Mouse (Mus musculus) stomach, embryonic 14.5 days (tissue): ENCODE measurements at regions not wholly inside any gene's neighbourhood (a gene's known extent, or its start where the extent isn't known, plus 50 kb on each side); places are given as distances from the start of the nearest gene placed in this dataset.

Source experiments
- ATAC-seq: fragments of 200-750 bp; cut with Nextera tagmentation; 2 replicates; pipeline ENCODE4 v1.8.0; 2017; ENCODE audit warnings: low read depth, moderate TSS enrichment; ENCODE audit not compliant: insufficient number of reproducible peaks, insufficient read depth, low FRiP score
- H3K27ac ChIP-seq: fragments of 300-500 bp; sonication (generic); 2 replicates; pipeline ENCODE4 v1.5.1; 2014; ENCODE audit warnings: mild to moderate bottlenecking, low read length, moderate library complexity, mixed read lengths
- H3K27me3 ChIP-seq: fragments of 300-500 bp; sonication (generic); 2 replicates; pipeline ENCODE4 v1.6.1; 2014; ENCODE audit warnings: low read length, control low read depth, mixed read lengths; ENCODE audit not compliant: control insufficient read depth, insufficient read depth
- H3K36me3 ChIP-seq: fragments of 300-500 bp; sonication (generic); 2 replicates; pipeline ENCODE4 v1.6.1; 2014; ENCODE audit warnings: mild to moderate bottlenecking, control low read depth, low read length, moderate library complexity, mixed read lengths; ENCODE audit not compliant: control insufficient read depth, insufficient read depth
- H3K4me1 ChIP-seq: fragments of 300-500 bp; sonication (generic); 2 replicates; pipeline ENCODE4 v1.6.1; 2014; ENCODE audit warnings: low read length, control low read depth, mixed read lengths; ENCODE audit not compliant: control insufficient read depth, insufficient read depth
- H3K4me2 ChIP-seq: fragments of 300-500 bp; sonication (generic); replicated peaks from 2 replicates; pipeline ENCODE4 v1.6.1; 2014; ENCODE audit warnings: low read depth, low read length, control low read depth
- H3K4me3 ChIP-seq: fragments of 300-500 bp; sonication (generic); 2 replicates; pipeline ENCODE4 v1.5.1; 2014; ENCODE audit warnings: low read depth, low read length, control low read depth
- H3K9ac ChIP-seq: fragments of 300-500 bp; sonication (generic); replicated peaks from 2 replicates; pipeline ENCODE4 v1.6.1; 2014; ENCODE audit warnings: low read depth, mild to moderate bottlenecking, control low read depth, low read length, moderate library complexity, mixed read lengths
- H3K9me3 ChIP-seq: fragments of 300-500 bp; sonication (generic); 2 replicates; pipeline ENCODE4 v1.6.1; 2016; ENCODE audit warnings: low read depth, low read length, control low read depth; ENCODE audit not compliant: control insufficient read depth
- WGBS: fragments of 180-500 bp; shearing (Covaris S2); extraction: QIAGEN DNeasy Blood & Tissue Kit; methylation state at CpG from one replicate; pipeline ENCODE4 v1.1.7; 2014; 5-methylcytosine and 5-hydroxymethylcytosine counted together

GRCm38 (mm10) chr5:126438696-126439095, 802.9 kb upstream of the Tmem132c start:
- H3K27me3 ChIP-seq = no peaks in the 10 kb centered on the region
- H3K36me3 ChIP-seq = no peaks in the 10 kb centered on the region
- no peak overlapping the region for H3K4me2 ChIP-seq
- WGBS = 85% methylated on average over 1 of the region's 1 CpGs
- ATAC-seq = no peak
- no peak overlapping the region for H3K27ac ChIP-seq
- no peak overlapping the region for H3K9ac ChIP-seq
- H3K9me3 ChIP-seq = no peaks in the 10 kb centered on the region
- no peaks in the 10 kb centered on the region for H3K4me1 ChIP-seq
- H3K4me3 ChIP-seq = no peak overlapping the region

GRCm38 (mm10) chr5:126440516-126440915, 801.1 kb upstream of the Tmem132c start:
- Histone ChIP-seq H3K9ac (no peak overlapping the region), H3K27me3 (no peaks in the 10 kb centered on the region), H3K9me3 (no peaks in the 10 kb centered on the region), H3K36me3 (no peaks in the 10 kb centered on the region), H3K4me1 (no peaks in the 10 kb centered on the region), H3K4me3 (no peak overlapping the region), H3K27ac (no peak overlapping the region), H3K4me2 (no peak overlapping the region)
- 91% methylated on average over 1 of the region's 1 CpGs for WGBS
- no peak for ATAC-seq

- no peak for ATAC-seq
Measured at GRCm38 (mm10) chr5:126475761-126476160, 765.8 kb upstream of the Tmem132c start.

GRCm38 (mm10) chr5:126522076-126522475, 719.5 kb upstream of the Tmem132c start:
- Histone ChIP-seq H3K27me3 (no peaks in the 10 kb centered on the region), H3K9me3 (no peaks in the 10 kb centered on the region), H3K4me2 (no peak overlapping the region), H3K36me3 (no peaks in the 10 kb centered on the region), H3K27ac (no peak overlapping the region), H3K4me3 (no peak overlapping the region), H3K9ac (no peak overlapping the region), H3K4me1 (no peaks in the 10 kb centered on the region)
- ATAC-seq = no peak
- WGBS = 78% methylated on average over 4 of the region's 4 CpGs

More at GRCm38 (mm10) chr5:126475761-126476160, 765.8 kb upstream of the Tmem132c start:
- Histone ChIP-seq H3K9me3 (no peaks in the 10 kb centered on the region), H3K27me3 (no peaks in the 10 kb centered on the region), H3K9ac (no peak overlapping the region), H3K4me3 (no peak overlapping the region), H3K36me3 (no peaks in the 10 kb centered on the region), H3K4me2 (no peak overlapping the region), H3K27ac (no peak overlapping the region), H3K4me1 (no peaks in the 10 kb centered on the region)
- WGBS = 76% methylated on average over 3 of the region's 3 CpGs

- H3K4me1 ChIP-seq = no peaks in the 10 kb centered on the region
- no peak for ATAC-seq
- H3K27ac ChIP-seq = no peak overlapping the region
- no peaks in the 10 kb centered on the region for H3K36me3 ChIP-seq
- H3K9ac ChIP-seq = no peak overlapping the region
- no peaks in the 10 kb centered on the region for H3K9me3 ChIP-seq
- WGBS = 82% methylated on average over 4 of the region's 4 CpGs
- no peaks in the 10 kb centered on the region for H3K27me3 ChIP-seq
- no peak overlapping the region for H3K4me2 ChIP-seq
- no peak overlapping the region for H3K4me3 ChIP-seq
Measured at GRCm38 (mm10) chr5:126525863-126526262, 715.7 kb upstream of the Tmem132c start.

GRCm38 (mm10) chr5:126530806-126531527, 710.6 kb upstream of the Tmem132c start:
- ATAC-seq = no peak
- H3K4me1 ChIP-seq = no peaks in the 10 kb centered on the region
- H3K9ac ChIP-seq = no peak overlapping the region
- no peak overlapping the region for H3K4me3 ChIP-seq
- no peak overlapping the region for H3K27ac ChIP-seq
- WGBS = 25% methylated on average over 5 of the region's 5 CpGs
- H3K36me3 ChIP-seq = no peaks in the 10 kb centered on the region
- no peaks in the 10 kb centered on the region for H3K27me3 ChIP-seq
- H3K4me2 ChIP-seq = no peak overlapping the region
- no peaks in the 10 kb centered on the region for H3K9me3 ChIP-seq

GRCm38 (mm10) chr5:126531528-126531894, 710.1 kb upstream of the Tmem132c start:
- no peak overlapping the region for H3K27ac ChIP-seq
- no peak overlapping the region for H3K4me3 ChIP-seq
- no peak overlapping the region for H3K9ac ChIP-seq
- no peaks in the 10 kb centered on the region for H3K27me3 ChIP-seq
- 84% methylated on average over 5 of the region's 5 CpGs for WGBS
- ATAC-seq = no peak
- no peaks in the 10 kb centered on the region for H3K9me3 ChIP-seq
- H3K4me2 ChIP-seq = no peak overlapping the region
- no peaks in the 10 kb centered on the region for H3K4me1 ChIP-seq
- no peaks in the 10 kb centered on the region for H3K36me3 ChIP-seq

GRCm38 (mm10) chr5:126531975-126532374, 709.6 kb upstream of the Tmem132c start:
- H3K9ac ChIP-seq = no peak overlapping the region
- no peak overlapping the region for H3K4me3 ChIP-seq
- H3K4me1 ChIP-seq = no peaks in the 10 kb centered on the region
- H3K27me3 ChIP-seq = no peaks in the 10 kb centered on the region
- H3K27ac ChIP-seq = no peak overlapping the region
- no peak overlapping the region for H3K4me2 ChIP-seq
- no peaks in the 10 kb centered on the region for H3K9me3 ChIP-seq
- no peak for ATAC-seq
- WGBS = 85% methylated on average over 1 of the region's 1 CpGs
- no peaks in the 10 kb centered on the region for H3K36me3 ChIP-seq

GRCm38 (mm10) chr5:126538072-126538471, 703.5 kb upstream of the Tmem132c start:
- Histone ChIP-seq H3K4me2 (no peak overlapping the region), H3K27me3 (no peaks in the 10 kb centered on the region), H3K4me3 (no peak overlapping the region), H3K36me3 (no peaks in the 10 kb centered on the region), H3K9ac (no peak overlapping the region), H3K4me1 (no peaks in the 10 kb centered on the region), H3K27ac (no peak overlapping the region), H3K9me3 (no peaks in the 10 kb centered on the region)
- 73% methylated on average over 2 of the region's 2 CpGs for WGBS
- ATAC-seq = no peak
